Mouse (Mus musculus) kidney, adult 2 months (tissue): ENCODE results near the gene Glis1. TPM values are rescaled to one million over a fixed set of nuclear protein-coding genes. Genes with fewer than 3 reads are reported as not detected.
A peak's percentile ranks its signal among the peaks of the same experiment; 100 is the strongest.

Experiments used
- DNase-seq: peaks from one replicate; pipeline ENCODE4 v3.0.0; 2021
- H3K27ac ChIP-seq: fragments of 200-500 bp; 2 replicates; pipeline ENCODE4 v1.5.1; 2012; ENCODE audit warnings: low read depth, low read length, control low read depth, inconsistent platforms; ENCODE audit not compliant: insufficient read depth
- H3K27me3 ChIP-seq: fragments of 200-500 bp; replicated peaks from 2 replicates; pipeline ENCODE4 v1.6.1; 2012; ENCODE audit warnings: mild to moderate bottlenecking, moderate library complexity, low read length, inconsistent platforms; ENCODE audit not compliant: control insufficient read depth, insufficient read depth
- H3K36me3 ChIP-seq: fragments of 200-500 bp; 2 replicates; pipeline ENCODE4 v1.6.1; 2012; ENCODE audit warnings: mild to moderate bottlenecking, moderate library complexity, low read length, inconsistent platforms; ENCODE audit not compliant: control insufficient read depth, insufficient read depth
- H3K4me1 ChIP-seq: fragments of 200-500 bp; 2 replicates; pipeline ENCODE4 v1.6.1; 2011; ENCODE audit warnings: low read length; ENCODE audit not compliant: control insufficient read depth, insufficient read depth
- H3K4me3 ChIP-seq: fragments of 200-500 bp; 2 replicates; pipeline ENCODE4 v1.5.1; 2011; ENCODE audit warnings: mild to moderate bottlenecking, low read depth, low read length, control low read depth; ENCODE audit not compliant: insufficient read depth
- CTCF ChIP-seq: fragments of 200-500 bp; conservative IDR thresholded peaks from 2 replicates; pipeline ENCODE4 v1.5.1; 2011; ENCODE audit warnings: low read depth, mild to moderate bottlenecking, control low read depth, low read length, moderate library complexity, mixed read lengths; ENCODE audit not compliant: insufficient read depth, insufficient read length
- POLR2A ChIP-seq: fragments of 200-500 bp; IDR thresholded peaks from one replicate; pipeline ENCODE4 v1.6.1; 2011; ENCODE audit warnings: low read depth, low read length, control low read depth
- WGBS: fragments of 180-500 bp; shearing (Covaris S2); methylation state at CpG from one replicate; pipeline ENCODE4 v1.1.7; 2018; 5-methylcytosine and 5-hydroxymethylcytosine counted together
- polyA plus RNA-seq: library from polyadenylated mRNA; depleted of rRNA; stranded (reverse); fragments of >200 nt; gene quantifications from 2 replicates; pipeline ENCODE4 v1.2.3, GENCODE M21; 2012

Gene Glis1
- polyA plus RNA-seq, 1 experiment, result 15.2 TPM

- 82% methylated on average over 5 of the region's 5 CpGs for WGBS
Observed at GRCm38 (mm10) chr4:107553774-107554173, 119.4 kb downstream of the Glis1 start.

DNA sequence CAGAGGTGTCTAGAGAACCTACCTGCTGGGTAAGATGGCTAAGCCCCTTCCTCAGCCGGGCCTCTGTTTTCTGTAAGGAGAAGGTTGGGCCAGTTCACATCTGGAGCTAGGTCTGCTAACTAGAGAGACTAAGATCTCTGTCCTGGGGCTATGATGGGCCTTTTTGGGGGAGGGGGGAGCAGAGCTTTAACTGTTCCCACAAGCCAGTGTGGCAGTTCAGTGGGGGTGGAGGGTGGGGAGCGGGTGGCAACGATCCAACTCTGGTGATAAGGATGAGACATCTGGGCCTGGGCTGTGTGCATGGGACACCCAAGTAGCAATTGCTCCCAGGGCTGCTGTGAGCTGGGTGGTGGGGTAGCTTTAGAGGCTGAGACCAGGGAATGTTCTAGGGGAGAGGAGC, 124.4 kb downstream of the Glis1 start:
- 80% methylated on average over 3 of the region's 3 CpGs for WGBS

More at GRCm38 (mm10) chr4:107553774-107554173, 119.4 kb downstream of the Glis1 start:
- TF ChIP-seq POLR2A, result no peak
- no peak for TF ChIP-seq CTCF
- H3K27ac ChIP-seq, result no peak overlapping the region
- H3K4me3 ChIP-seq, result no peak overlapping the region
- no peak for DNase-seq
- no peaks in the 10 kb centered on the region for H3K27me3 ChIP-seq
- H3K4me1 ChIP-seq, result no peaks in the 10 kb centered on the region
- no peaks in the 10 kb centered on the region for H3K36me3 ChIP-seq

DNA sequence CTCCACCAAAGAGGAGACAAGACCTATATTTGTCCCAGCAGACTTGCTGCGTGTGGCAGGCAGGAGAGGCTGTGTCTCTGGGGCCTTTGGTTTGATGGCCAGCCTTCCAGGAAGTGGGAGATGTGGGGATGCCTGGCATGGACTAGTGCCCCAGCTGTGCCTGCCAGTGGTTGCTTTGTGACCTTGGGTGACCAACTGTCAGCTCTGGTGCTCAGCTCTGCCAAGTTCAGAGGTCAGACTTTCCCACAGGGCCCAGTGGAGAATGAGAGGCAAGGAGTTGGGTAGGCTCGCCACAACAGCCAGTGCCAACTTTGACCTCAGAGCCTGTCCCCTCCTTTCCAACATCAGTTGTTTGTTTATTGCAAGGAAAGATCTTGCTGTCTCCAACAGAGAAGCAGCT, 126.7 kb downstream of the Glis1 start:
- Histone ChIP-seq H3K27me3 (no peaks in the 10 kb centered on the region), H3K27ac (no peak overlapping the region), H3K4me1 (no peaks in the 10 kb centered on the region), H3K4me3 (no peak overlapping the region), H3K36me3 (no peaks in the 10 kb centered on the region)
- TF ChIP-seq CTCF (no peak), POLR2A (no peak)
- DNase-seq, result peak; percentile 60
- 67% methylated on average over 2 of the region's 2 CpGs for WGBS

More for the DNA sequence above, 124.4 kb downstream of the Glis1 start:
- no peaks in the 10 kb centered on the region for H3K27me3 ChIP-seq
- H3K36me3 ChIP-seq, result no peaks in the 10 kb centered on the region
- TF ChIP-seq POLR2A, result no peak
- TF ChIP-seq CTCF, result no peak
- H3K4me1 ChIP-seq, result no peaks in the 10 kb centered on the region
- H3K27ac ChIP-seq, result no peak overlapping the region
- no peak for DNase-seq
- H3K4me3 ChIP-seq, result no peak overlapping the region

- TF ChIP-seq CTCF, result no peak
- no peak for TF ChIP-seq POLR2A
- Histone ChIP-seq H3K27ac (no peak overlapping the region), H3K36me3 (no peaks in the 10 kb centered on the region), H3K4me3 (no peak overlapping the region), H3K27me3 (no peaks in the 10 kb centered on the region), H3K4me1 (no peaks in the 10 kb centered on the region)
- WGBS, result 83% methylated on average over 21 of the region's 21 CpGs
- no peak for DNase-seq
Observed at GRCm38 (mm10) chr4:107568159-107568558, 133.8 kb downstream of the Glis1 start.

- Histone ChIP-seq H3K36me3 (no peaks in the 10 kb centered on the region), H3K27me3 (no peaks in the 10 kb centered on the region), H3K27ac (no peak overlapping the region), H3K4me1 (no peaks in the 10 kb centered on the region), H3K4me3 (no peak overlapping the region)
- WGBS, result 77% methylated on average over 7 of the region's 7 CpGs
- DNase-seq, result no peak
- no peak for TF ChIP-seq CTCF
- no peak for TF ChIP-seq POLR2A
Observed at GRCm38 (mm10) chr4:107568881-107569443, 134.6 kb downstream of the Glis1 start.

DNA sequence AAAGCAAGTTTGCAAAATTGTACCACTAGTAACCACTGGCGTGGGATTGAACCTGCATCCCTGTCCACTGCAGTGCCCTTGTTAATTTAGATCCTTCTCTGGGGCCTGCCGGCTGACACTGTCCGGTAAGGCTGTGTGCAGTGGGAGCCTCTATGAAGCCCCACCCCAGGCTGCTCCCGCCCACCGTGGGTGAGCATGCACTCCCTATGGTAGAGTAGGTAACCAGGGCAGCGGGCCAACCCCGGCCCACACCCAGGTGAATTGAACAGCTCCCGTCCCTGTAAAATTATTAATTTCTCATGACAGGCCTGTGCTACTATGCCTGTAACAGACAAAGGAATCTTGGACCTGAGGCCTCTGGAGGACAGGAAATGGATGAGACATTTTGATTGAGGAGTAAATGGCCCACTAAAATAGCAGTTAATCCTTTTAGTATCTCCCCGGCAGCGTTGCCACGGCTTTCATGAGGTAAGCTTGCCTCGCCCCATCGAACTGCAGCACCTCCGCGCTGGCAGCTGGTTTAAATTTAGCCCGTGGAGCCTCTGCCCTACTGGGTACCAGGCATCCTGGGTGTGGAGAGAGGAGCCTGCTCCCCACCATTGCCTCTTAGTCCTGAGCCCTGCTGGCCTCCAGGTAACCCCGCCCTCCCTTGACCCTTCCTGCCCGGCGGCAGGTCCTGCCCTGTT, 136.1 kb downstream of the Glis1 start:
- no peak overlapping the region for H3K27ac ChIP-seq
- no peaks in the 10 kb centered on the region for H3K4me1 ChIP-seq
- no peak overlapping the region for H3K4me3 ChIP-seq
- WGBS, result 46% methylated on average over 19 of the region's 19 CpGs
- peak; percentile 12 for DNase-seq
- H3K36me3 ChIP-seq, result no peaks in the 10 kb centered on the region
- no peaks in the 10 kb centered on the region for H3K27me3 ChIP-seq
- TF ChIP-seq POLR2A (no peak), CTCF (no peak)

GRCm38 (mm10) chr4:107575781-107576180, 141.4 kb downstream of the Glis1 start:
- no peak for DNase-seq
- no peaks in the 10 kb centered on the region for H3K36me3 ChIP-seq
- TF ChIP-seq CTCF (no peak), POLR2A (no peak)
- no peaks in the 10 kb centered on the region for H3K4me1 ChIP-seq
- H3K27ac ChIP-seq, result no peak overlapping the region
- H3K27me3 ChIP-seq, result no peaks in the 10 kb centered on the region
- H3K4me3 ChIP-seq, result no peak overlapping the region
- WGBS, result 69% methylated on average over 6 of the region's 6 CpGs
